8 mouse cellular contexts compared by ENCODE assay signal in the genomic region with DNA sequence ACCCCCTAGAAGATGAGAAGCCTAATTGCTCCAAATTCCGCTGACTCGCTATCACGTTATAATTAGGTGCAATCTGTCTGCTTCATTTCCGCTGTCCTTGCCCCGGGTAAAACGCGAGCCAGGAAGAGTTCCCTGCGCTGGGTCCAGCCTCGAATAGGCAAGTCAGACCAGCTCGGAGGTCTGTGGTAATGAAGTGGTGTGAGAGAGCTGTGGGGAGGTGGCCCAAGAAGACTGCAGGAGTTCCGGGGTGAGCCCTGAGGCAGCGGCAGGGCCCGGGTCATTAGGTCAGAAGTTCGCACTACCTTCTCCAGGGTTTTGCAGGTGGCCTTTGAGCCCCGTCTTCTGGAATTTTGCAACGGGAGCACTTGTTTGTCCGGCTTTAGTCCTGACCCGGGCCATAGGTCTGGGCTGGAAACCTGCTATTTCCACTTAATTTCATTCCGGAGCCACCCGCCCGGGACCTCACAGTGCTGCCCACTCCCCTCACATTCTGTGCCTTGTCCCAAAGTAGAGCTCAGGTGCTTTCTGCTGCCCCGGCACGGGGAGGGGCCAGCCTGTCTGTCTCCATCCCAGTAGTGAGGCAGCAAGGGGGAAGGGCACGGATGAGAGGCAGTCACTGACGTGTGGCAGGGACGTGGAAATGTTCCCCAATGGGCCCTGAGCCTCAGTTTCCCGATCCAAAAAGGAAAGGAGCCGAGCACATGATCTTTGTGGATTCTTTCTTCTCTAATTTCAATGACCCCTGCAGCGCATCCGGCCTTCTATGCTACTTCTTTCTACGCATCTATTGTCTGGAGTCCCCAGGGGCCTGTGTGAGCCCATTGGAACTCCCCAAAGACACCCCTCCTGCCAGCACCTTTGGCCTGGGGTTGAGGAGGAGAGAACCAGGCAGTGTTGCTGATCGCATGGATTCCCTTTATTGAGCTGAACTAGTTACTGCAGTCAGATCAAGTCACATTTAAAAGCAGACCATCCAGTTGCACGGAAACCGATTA.
DNase-seq lines count a peak whose midpoint lies in the region; ATAC-seq lines count a peak whose summit lies in the region.

No protein-coding gene starts in this region.

- H3K27me3 ChIP-seq in limb, embryonic 11.5 days (ENCODE audit: control insufficient read depth, insufficient read depth, low read length) = no peaks in the 10 kb centered on the region
- peaks cover 13% of the 10 kb centered on the region for H3K27me3 ChIP-seq in neural tube, embryonic 12.5 days (replicated peaks)

- no peaks in the 10 kb centered on the region for H3K36me3 ChIP-seq in limb, embryonic 11.5 days (ENCODE audit: control insufficient read depth, insufficient read depth, low read length)
- peaks cover 4% of the 10 kb centered on the region; the same call in 1 of the 2 replicates for H3K36me3 ChIP-seq in neural tube, embryonic 12.5 days

- peak; percentile 18 to 40 for DNase-seq in kidney, postnatal 4 days
- no peak for DNase-seq in kidney, adult 18-20 months
- peak; percentile 39 for DNase-seq in embryo, embryonic 9.5 days (ENCODE audit: extremely low spot score)
- peak; percentile 67 for DNase-seq in limb, embryonic 11.5 days (ENCODE audit: low spot score)
- no peak for DNase-seq in cerebellum, adult 11-12 months
- DNase-seq in layer of hippocampus, postnatal 10 days (ENCODE audit: low spot score in 2 of 2) = no peak
- DNase-seq in left cerebral cortex, adult 9 months (ENCODE audit: low spot score in 2 of 2) = no peak

- H3K4me3 ChIP-seq in limb, embryonic 11.5 days (ENCODE audit: low read depth, low read length) = no peak overlapping the region
- no peak overlapping the region for H3K4me3 ChIP-seq in neural tube, embryonic 12.5 days

- H3K9me3 ChIP-seq in limb, embryonic 11.5 days (ENCODE audit: control insufficient read depth, low read length) = no peaks in the 10 kb centered on the region
- H3K9me3 ChIP-seq in neural tube, embryonic 12.5 days = no peaks in the 10 kb centered on the region

- H3K4me2 ChIP-seq in limb, embryonic 11.5 days (ENCODE audit: low read depth, severe bottlenecking) = peak overlapping the region; percentile 70
- peak overlapping the region; percentile 63 for H3K4me2 ChIP-seq in neural tube, embryonic 12.5 days (replicated peaks)

- WGBS in limb, embryonic 11.5 days = 3% methylated on average over 34 of the region's 34 CpGs
- WGBS in neural tube, embryonic 12.5 days = 6% methylated on average over 34 of the region's 34 CpGs

- peaks cover 53% of the 10 kb centered on the region for H3K4me1 ChIP-seq in limb, embryonic 11.5 days (ENCODE audit: control insufficient read depth, insufficient read depth, low read length)
- peaks cover 52% of the 10 kb centered on the region for H3K4me1 ChIP-seq in neural tube, embryonic 12.5 days

- no peak for ATAC-seq in limb, embryonic 11.5 days (ENCODE audit: insufficient number of reproducible peaks, low FRiP score, low TSS enrichment, low read depth)
- ATAC-seq in neural tube, embryonic 12.5 days (ENCODE audit: low FRiP score, low read depth) = no peak

- H3K9ac ChIP-seq in limb, embryonic 11.5 days (ENCODE audit: low read length) = no peak overlapping the region
- no peak overlapping the region for H3K9ac ChIP-seq in neural tube, embryonic 12.5 days

- no peak overlapping the region for H3K27ac ChIP-seq in limb, embryonic 11.5 days (replicated peaks; ENCODE audit: low read depth, low read length)
- H3K27ac ChIP-seq in neural tube, embryonic 12.5 days = no peak overlapping the region; the same call in 1 of the 2 replicates

Comparison
In these comparisons a context has a peak if more than half of its experiments do, and no peak if none do; other contexts are left out.
1. DNase-seq: peak in kidney, postnatal 4 days (2 of 2), embryo, embryonic 9.5 days (single experiment) and limb, embryonic 11.5 days (single experiment); none in kidney, adult 18-20 months (single experiment), cerebellum, adult 11-12 months (single experiment), layer of hippocampus, postnatal 10 days (0 of 2) and left cerebral cortex, adult 9 months (0 of 2).